Mouse (Mus musculus) 3T3-L1 (cell line): Measurements from ENCODE around the gene Pgam2.

Experiments
- DNase-seq: peaks from one replicate; pipeline ENCODE4 v3.0.0-alpha.2; 2015; ENCODE audit warnings: low read depth, low spot score

Pgam2 gene

GRCm38 (mm10) chr11:5778481-5778880 is 25.1 kb downstream of the Pgam2 start:
- peak; percentile 27 for DNase-seq

- DNase-seq = no peak
Measured at GRCm38 (mm10) chr11:5766019-5766418, 37.5 kb downstream of the Pgam2 start.

- DNase-seq = no peak
Measured at GRCm38 (mm10) chr11:5762633-5762982, 40.9 kb downstream of the Pgam2 start.

GRCm38 (mm10) chr11:5761820-5762632 is 41.5 kb downstream of the Pgam2 start, which contains the start of gene Urgcp:
TSS of gene Urgcp (minus strand) at chr11:5762376.
- peak; percentile 89 for DNase-seq

GRCm38 (mm10) chr11:5753755-5754154 is 49.8 kb downstream of the Pgam2 start:
- DNase-seq = no peak
